Mouse (Mus musculus) ovary, adult 18-20 months (tissue): ENCODE data around the gene Abca1.

Source experiments
- DNase-seq: peaks from one replicate; pipeline ENCODE4 v3.0.0; 2022; ENCODE audit warnings: low spot score, mixed read lengths

Gene Abca1

DNA sequence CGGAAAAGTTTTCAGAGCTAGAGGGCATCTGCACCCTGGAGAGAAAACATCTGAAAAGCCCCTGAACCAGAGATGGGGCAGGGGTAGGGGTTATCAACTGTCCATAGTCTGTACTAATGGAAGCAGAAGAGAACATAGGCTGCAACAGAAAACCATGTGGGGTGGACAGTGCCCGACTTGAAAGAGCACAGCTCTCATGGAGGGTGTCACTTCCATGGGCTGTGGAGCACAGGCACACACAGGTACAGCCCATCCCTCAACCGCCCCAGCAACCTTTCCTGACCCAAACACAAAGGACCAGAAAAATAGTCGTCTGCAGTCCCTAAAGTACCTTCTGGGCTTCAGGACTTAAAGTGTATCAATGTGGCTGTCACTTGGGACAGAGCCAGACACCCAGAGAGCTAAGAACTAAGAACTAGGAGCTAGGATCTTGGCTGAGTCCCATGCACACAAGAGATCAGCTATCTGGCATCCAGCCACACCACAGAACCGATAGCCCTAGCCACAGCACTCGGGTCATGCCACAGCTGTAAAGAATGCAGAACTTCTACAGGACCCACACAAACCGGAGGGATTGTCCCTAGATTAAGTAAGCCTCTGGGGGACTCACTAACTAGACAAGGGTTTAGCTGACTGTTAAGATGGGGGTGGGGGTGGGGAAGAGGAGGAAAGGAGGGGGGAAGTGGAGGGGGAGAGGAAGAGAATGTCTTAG is 38.0 kb downstream of the Abca1 start:
- peak; percentile 77 for DNase-seq

DNA sequence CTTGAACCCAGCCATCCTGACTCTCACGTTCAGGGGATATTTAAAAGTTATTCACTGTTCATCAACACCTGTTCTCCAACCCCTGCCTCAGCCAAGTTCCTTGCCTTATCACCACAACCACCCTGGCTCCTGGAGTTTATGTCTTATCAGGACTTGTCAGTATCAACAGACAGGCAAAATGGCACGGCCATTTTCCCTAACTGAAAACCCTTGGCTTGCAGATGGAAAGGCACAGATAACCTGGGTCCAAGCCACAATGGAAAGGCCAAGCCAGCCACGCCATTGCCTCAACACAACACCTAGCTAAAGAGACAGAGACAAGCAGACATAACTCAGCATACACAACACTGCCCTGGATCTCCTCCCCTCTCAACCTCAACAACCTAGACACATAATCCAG is 38.6 kb downstream of the Abca1 start:
- no peak for DNase-seq

DNA sequence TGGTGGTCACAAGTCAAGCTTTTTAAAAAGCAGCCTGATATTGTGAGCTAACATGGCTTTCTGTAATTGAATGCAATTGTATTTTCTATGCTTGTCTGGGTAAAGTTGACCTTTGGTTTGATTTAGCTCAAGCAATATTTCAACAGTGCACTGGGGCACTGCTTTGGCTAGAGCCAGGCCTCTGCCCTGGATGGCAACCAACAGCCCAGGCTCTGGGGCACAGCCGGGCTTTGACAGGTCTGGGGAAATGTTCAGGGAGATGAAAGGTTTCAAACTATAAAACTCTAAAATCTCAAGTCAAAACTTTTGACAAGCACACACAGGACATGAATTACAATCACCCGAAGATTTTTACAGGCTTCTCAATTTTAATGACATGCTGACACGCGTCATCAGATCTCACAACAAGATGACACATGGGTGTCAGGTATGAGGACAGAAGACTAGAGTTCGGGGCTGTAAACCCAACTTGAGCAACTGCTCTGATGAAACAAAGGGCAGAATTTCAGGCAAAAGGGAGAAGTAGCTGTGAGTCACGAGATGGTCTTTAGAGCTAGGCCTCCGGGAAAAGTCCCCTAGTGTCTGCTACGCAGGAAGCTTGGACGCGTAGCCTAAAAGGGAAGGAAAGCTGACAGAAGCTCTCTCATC is 39.5 kb downstream of the Abca1 start:
- DNase-seq, result no peak

DNA sequence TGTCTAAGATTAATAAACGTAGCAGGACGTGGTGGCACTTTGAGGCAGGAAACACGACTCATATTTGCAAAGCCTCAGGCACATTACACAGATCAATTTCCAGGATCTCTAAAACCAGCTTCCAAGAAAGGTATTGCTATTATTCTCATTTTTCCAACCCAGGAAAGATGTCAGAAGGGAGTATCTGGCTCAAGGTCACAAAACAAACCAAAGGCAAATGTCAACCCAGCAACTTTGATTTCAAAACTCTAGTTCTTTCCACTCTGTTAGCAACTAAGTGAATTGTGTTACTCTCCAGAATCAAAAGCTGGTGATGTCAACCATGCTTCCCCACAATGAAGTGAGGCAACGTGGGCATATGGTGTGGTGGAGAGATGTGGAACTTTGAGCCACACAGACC is 41.1 kb downstream of the Abca1 start:
- DNase-seq, result no peak

DNA sequence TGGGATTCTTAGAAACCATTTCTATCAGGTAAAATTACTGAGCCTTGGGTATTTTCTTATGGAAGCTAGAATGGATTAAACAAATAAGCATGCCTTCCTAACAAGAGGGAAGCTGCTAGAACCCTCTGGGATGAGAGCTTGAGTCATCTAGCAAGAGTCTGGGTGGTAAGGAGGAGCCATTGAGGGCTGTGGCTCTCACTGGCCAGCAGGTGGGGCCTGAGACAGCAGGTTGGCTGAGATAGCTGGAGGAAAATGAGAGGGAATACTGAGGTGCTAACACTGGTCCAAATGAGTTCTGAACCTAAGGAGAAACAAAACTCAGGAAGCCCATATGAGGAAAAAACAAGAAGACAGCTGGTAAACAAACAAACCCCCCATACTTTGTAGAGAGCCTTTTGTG is 42.1 kb downstream of the Abca1 start:
- no peak for DNase-seq

DNA sequence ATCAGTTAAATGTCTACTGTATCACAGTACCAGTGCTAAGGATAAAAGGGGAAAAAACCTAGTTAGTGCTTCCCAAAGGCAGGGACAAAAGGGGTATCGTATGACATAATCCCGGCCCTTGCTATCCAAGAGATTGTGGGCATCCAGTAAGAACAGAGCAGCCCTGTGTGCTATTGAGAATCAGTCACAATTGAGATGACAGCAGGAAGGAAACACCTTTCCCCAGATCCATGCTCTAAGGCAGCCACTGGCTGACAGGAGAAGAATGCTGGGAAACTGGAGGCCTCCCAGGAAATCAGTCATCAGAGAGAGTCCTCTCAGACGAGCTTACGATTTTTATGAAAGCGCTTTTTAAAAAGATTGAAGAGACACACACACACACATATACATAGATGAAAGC is 42.6 kb downstream of the Abca1 start:
- DNase-seq, result no peak

- DNase-seq, result no peak
Observed at GRCm38 (mm10) chr4:53115866-53116265, 43.8 kb downstream of the Abca1 start.

DNA sequence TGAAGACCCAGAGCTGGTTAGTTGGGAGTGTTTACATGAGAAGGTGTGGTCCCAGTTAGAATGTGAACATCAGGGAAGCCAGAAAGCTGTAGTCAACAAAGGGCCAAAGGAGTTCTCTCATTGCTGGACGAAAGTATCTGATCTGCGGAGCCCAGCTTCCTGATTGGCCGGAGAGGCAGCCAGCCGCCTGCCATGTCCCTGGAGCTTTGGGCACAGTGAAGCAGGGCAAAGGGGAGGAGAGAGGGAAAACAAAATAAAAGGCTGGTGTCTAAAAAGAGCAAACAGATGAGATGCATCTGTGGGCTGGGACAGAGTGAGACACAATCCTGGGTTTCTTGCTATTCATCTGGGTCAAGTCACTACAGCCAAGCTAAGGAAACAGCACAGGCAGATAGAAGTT is 44.3 kb downstream of the Abca1 start:
- peak; percentile 41 for DNase-seq

GRCm38 (mm10) chr4:53111919-53112355 is 47.8 kb downstream of the Abca1 start:
- peak; percentile 33 for DNase-seq

GRCm38 (mm10) chr4:53110356-53110755 is 49.3 kb downstream of the Abca1 start:
- no peak for DNase-seq

GRCm38 (mm10) chr4:53109381-53109928 is 50.2 kb downstream of the Abca1 start:
- no peak for DNase-seq

GRCm38 (mm10) chr4:53108194-53108593 is 51.5 kb downstream of the Abca1 start:
- no peak for DNase-seq

DNA sequence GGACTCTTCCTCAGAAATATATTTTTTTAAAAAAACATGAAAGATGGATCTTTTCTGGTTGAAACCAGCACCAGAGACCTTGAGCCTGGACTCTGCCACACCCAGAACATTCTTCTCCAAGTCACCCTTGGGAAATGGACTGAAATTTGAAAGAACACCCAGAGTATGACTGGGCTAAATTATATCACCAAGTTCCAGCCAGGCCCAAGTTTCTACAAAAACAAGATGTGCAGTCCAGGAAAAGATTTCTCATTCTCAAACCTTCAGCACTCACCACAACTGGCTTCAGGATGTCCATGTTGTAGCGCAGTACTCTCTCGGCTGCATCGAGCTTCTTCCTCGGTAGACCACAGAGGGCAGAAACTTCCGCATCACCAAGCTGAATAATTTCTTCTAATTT is 53.0 kb downstream of the Abca1 start:
- no peak for DNase-seq

GRCm38 (mm10) chr4:53106071-53106470 is 53.6 kb downstream of the Abca1 start:
- no peak for DNase-seq

DNA sequence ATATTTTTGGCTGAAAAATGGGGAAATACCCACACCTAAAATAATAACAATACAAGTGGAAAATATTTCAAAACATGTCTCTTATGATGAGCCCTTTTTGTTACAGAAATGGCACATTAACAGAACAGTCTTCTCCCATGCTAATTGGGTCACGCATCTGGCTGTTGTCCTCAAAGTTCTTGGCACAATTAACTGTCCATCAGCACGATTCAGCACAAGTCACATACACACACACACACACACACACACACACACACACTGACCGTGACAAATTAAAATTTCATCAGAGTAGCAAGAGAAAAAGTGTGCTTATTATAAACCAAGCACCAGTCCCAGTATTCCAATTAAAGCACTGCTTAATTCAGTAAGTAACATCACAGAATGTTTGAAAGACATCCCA is 55.1 kb downstream of the Abca1 start:
- no peak for DNase-seq

DNA sequence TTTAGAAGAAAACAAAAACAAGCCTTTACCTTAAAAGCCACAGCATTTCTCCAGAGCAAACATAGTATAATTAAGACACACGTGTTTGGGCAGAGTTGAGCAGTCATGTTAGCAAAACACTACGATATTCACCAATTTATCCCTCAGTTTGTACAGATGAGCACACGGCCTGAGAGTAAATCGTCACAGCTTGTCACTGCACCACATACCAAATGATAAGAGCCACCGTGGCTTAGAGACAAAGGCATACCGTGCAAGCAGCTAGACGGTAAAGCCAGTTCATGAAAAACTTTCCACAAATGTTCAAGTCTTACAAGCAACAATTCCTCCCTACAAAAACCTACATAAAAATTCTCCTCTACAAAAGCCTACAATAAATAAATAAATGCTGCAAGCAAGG is 57.2 kb downstream of the Abca1 start:
- DNase-seq, result no peak

DNA sequence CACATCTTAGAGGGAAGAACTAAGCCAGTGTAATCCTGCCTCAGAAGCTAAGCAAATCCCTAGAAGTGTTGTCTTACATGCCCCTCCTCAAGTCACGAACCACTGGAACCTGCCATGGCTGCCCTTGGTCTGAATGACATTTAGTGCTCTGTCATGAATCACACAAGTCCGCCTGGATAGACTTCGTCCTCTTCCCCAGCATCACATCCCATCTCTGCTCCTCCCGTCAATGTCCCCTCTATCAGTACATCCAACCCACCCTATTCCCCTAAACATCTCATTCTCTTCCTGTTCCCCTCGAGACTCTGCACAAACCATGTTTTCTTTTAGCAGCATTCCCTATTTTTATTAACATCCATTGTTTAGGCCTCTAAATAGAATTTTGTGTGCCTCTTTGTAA is 58.4 kb downstream of the Abca1 start:
- DNase-seq, result no peak

- no peak for DNase-seq
Observed at GRCm38 (mm10) chr4:53100492-53100891, 59.2 kb downstream of the Abca1 start.

DNA sequence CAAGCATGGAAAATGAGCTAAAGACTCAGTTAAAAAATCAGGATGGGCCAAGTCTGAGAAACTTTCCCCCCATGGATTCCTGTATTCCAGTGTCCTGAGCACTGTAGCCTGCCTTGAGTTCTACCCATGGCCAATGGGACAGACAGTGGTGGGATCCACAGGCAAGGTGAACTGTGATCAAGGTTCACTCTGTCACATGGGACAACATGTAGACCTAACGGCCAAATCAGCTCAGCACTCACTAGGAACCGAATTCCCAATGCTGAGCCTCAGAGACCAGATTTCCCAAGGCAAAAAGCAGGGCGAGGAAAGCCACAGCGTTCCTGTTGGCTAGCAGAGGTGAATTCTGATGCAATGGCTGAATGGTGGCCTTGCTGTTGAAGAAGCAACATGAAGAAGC is 64.8 kb downstream of the Abca1 start:
- no peak for DNase-seq

- DNase-seq, result no peak
Observed at GRCm38 (mm10) chr4:53094331-53094730, 65.4 kb downstream of the Abca1 start.

DNA sequence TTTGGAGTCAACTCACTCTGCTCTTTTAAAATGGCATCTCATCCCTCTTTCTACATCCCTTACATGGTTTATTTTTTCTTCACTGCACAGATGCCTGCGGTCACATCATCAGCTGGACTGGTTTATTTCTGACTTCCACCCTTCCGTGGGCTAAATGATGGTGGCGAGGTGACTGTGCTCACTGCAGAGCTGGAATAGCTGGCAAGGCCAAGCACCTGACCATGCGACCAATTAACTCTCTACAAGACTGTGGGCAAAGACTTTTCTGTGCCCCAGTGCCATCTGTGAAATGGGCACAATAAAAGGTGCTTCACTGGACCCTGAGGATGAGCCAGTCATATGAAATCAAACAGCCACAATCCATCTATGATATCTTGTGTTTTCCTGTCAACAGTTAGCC is 66.1 kb downstream of the Abca1 start:
- DNase-seq, result no peak

DNA sequence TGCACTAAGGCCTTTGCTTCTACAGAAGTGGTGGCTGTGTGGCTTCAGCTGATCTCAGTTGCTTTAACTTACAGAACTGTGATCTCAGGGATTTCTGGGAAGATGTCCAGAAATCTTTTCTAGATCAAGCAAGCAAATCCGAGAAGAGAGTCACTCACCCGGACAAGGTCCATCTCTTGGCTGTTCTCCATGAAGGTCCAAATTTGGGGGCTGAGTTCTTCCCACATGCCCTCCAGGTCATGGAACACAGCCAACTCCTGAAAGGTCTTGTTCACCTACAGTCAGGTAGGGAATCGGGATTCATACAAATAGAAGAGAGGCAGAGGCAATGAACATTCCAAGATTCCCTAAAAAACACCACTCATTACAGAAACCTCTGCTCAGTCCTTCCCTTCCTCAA is 70.1 kb downstream of the Abca1 start:
- DNase-seq, result no peak

DNA sequence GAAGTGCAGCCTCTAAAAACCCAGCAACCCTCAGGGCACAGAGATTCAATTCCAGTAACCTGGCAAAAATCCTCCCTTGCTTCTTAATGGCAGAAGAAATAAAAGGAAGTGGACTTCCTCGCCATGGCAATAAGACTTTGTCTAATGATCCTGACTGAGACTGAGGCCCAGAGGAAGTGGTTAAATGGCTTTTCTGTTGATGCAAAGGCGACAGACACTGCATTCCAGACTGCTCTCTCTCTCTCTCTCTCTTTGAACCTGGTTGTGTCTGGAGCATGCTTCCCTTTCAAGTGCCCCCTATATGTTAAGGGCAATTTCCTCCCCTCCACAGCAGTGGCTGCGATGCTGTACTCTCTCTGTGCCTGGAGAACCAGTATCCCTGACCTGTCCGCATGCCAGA is 70.7 kb downstream of the Abca1 start:
- DNase-seq, result no peak

- no peak for DNase-seq
Observed at GRCm38 (mm10) chr4:53086636-53087035, 73.1 kb downstream of the Abca1 start.
